Mouse (Mus musculus) thymus, adult 2 months (tissue): ENCODE measurements around the gene Tmem230.

Experiments
- CTCF ChIP-seq: fragments of 200-500 bp; IDR thresholded peaks from 2 replicates; pipeline ENCODE4 v1.5.1; 2012; ENCODE audit warnings: mild to moderate bottlenecking, control low read depth, low read length, moderate library complexity, borderline replicate concordance; ENCODE audit not compliant: control insufficient read depth, poor library complexity, insufficient read depth; ENCODE audit errors: extremely low read depth
- POLR2A ChIP-seq: fragments of 200-500 bp; IDR thresholded peaks from 2 replicates; pipeline ENCODE4 v1.6.1; 2012; ENCODE audit warnings: mild to moderate bottlenecking, low read length, control low read depth, moderate library complexity; ENCODE audit not compliant: control insufficient read depth, poor library complexity, insufficient read depth; ENCODE audit errors: extremely low read depth

- no peak for TF ChIP-seq POLR2A
- TF ChIP-seq CTCF = no peak
Measured at GRCm38 (mm10) chr2:132270331-132270951, 22.8 kb upstream of the Tmem230 start.
